Comparison of ENCODE assay signal across 24 mouse cellular contexts in genomic region chr3:86917048-86917447, GRCm38 (mm10). TPM values are rescaled to one million over a fixed set of nuclear protein-coding genes. Genes with fewer than 3 reads are reported as not detected.
DNase-seq lines count a peak whose midpoint lies in the region; ATAC-seq and TF ChIP-seq lines count a peak whose summit lies in the region.
"Had no signal": no experiment of that assay in that cellular context is flagged by ENCODE, and none has a peak within 500 bp of the region (broad histone marks: within the 10 kb centered on the region; RNA-seq: fewer than 3 reads in every experiment).

No protein-coding gene starts in this region.

- peak overlapping the region; percentile 88; the same call in 1 of the 2 replicates for H3K4me3 ChIP-seq in hindbrain, embryonic 13.5 days
- H3K4me3 ChIP-seq in hindbrain, embryonic 11.5 days (ENCODE audit: low read depth, low read length), result no peak overlapping the region
- H3K4me3 ChIP-seq in forebrain, postnatal 0 days (ENCODE audit: low read depth, low read length), result 0 out of 2 replicates have a peak overlapping the region, but pooled peaks have one; percentile 2
- no peak overlapping the region for H3K4me3 ChIP-seq in midbrain, embryonic 14.5 days (replicated peaks; ENCODE audit: low read depth, low read length)
- H3K4me3 ChIP-seq in olfactory bulb, adult 2 months (ENCODE audit: insufficient read depth, low read depth, low read length), result peak overlapping the region; percentile 35
- H3K4me3 ChIP-seq in intestine, embryonic 15.5 days (replicated peaks), result no peak overlapping the region
- H3K4me3 ChIP-seq: gastrocnemius, adult 2 months; left cerebral cortex, adult 2 months; limb, embryonic 10.5 days; stomach, embryonic 15.5 days had no signal

- no peaks in the 10 kb centered on the region for H3K27me3 ChIP-seq in hindbrain, embryonic 13.5 days
- no peaks in the 10 kb centered on the region for H3K27me3 ChIP-seq in hindbrain, embryonic 11.5 days (ENCODE audit: control insufficient read depth, insufficient read depth, low read length)
- no peaks in the 10 kb centered on the region for H3K27me3 ChIP-seq in forebrain, postnatal 0 days (ENCODE audit: insufficient read depth, low read length)
- no peaks in the 10 kb centered on the region for H3K27me3 ChIP-seq in midbrain, embryonic 14.5 days (ENCODE audit: control insufficient read depth, insufficient read depth, low read length)
- H3K27me3 ChIP-seq in intestine, embryonic 15.5 days (replicated peaks), result no peaks in the 10 kb centered on the region; the same call in none of the 2 replicates

- DNase-seq in hindbrain, embryonic 11.5 days (ENCODE audit: low spot score), result no peak
- no peak for DNase-seq in forebrain, postnatal 0 days
- DNase-seq in midbrain, embryonic 14.5 days, result no peak
- DNase-seq in lung, postnatal 36 days, result no peak
- DNase-seq: adrenal gland, postnatal 36 days; B cell, adult 2 months; cerebellum, adult 11-12 months; cerebellum, postnatal 25 days; gastrocnemius, adult 2 months; heart, postnatal 10 days; kidney, adult 8-10 months; kidney, postnatal 14 days; liver, postnatal 0 days; lung, postnatal 10 days; spleen, adult 18-20 months; thymus, adult 2 months had no signal

- no peak overlapping the region for H3K27ac ChIP-seq in hindbrain, embryonic 13.5 days
- no peak overlapping the region for H3K27ac ChIP-seq in hindbrain, embryonic 11.5 days (ENCODE audit: low read depth, low read length)
- H3K27ac ChIP-seq in forebrain, postnatal 0 days (ENCODE audit: low read depth, low read length), result no peak overlapping the region
- no peak overlapping the region for H3K27ac ChIP-seq in midbrain, embryonic 14.5 days (replicated peaks; ENCODE audit: low read depth, low read length)
- H3K27ac ChIP-seq in olfactory bulb, adult 2 months (ENCODE audit: insufficient read depth, low read depth, low read length), result peak overlapping the region; percentile 51; the same call in 1 of the 2 replicates
- H3K27ac ChIP-seq in intestine, embryonic 15.5 days, result no peak overlapping the region
- H3K27ac ChIP-seq: gastrocnemius, adult 2 months; left cerebral cortex, adult 2 months; limb, embryonic 10.5 days; stomach, embryonic 15.5 days had no signal

- H3K9ac ChIP-seq in hindbrain, embryonic 13.5 days, result no peak overlapping the region
- no peak overlapping the region for H3K9ac ChIP-seq in hindbrain, embryonic 11.5 days (ENCODE audit: low read depth, low read length)
- H3K9ac ChIP-seq in forebrain, postnatal 0 days, result no peak overlapping the region
- H3K9ac ChIP-seq in midbrain, embryonic 14.5 days (replicated peaks; ENCODE audit: low read length), result no peak overlapping the region
- H3K9ac ChIP-seq in intestine, embryonic 15.5 days, result no peak overlapping the region
- H3K9ac ChIP-seq: liver, postnatal 0 days; stomach, embryonic 15.5 days had no signal

- TF ChIP-seq CTCF in forebrain, postnatal 0 days (IDR thresholded peaks at IDR 0.05; ENCODE audit: low read depth), result no peak
- TF ChIP-seq CTCF in olfactory bulb, adult 2 months (IDR thresholded peaks at IDR 0.05; ENCODE audit: insufficient read depth, low read depth, low read length), result no peak

- H3K4me2 ChIP-seq in hindbrain, embryonic 13.5 days, result peak overlapping the region; percentile 71
- H3K4me2 ChIP-seq in hindbrain, embryonic 11.5 days (replicated peaks; ENCODE audit: low read depth, low read length), result no peak overlapping the region
- peak overlapping the region; percentile 67 for H3K4me2 ChIP-seq in forebrain, postnatal 0 days (ENCODE audit: low read depth)
- peak overlapping the region; percentile 65 for H3K4me2 ChIP-seq in midbrain, embryonic 14.5 days (ENCODE audit: low read length)
- H3K4me2 ChIP-seq in intestine, embryonic 15.5 days (replicated peaks), result no peak overlapping the region
- H3K4me2 ChIP-seq: heart, embryonic 11.5 days; stomach, embryonic 15.5 days had no signal

- peaks cover 11% of the 10 kb centered on the region; the same call in 1 of the 2 replicates for H3K36me3 ChIP-seq in hindbrain, embryonic 13.5 days
- H3K36me3 ChIP-seq in hindbrain, embryonic 11.5 days (ENCODE audit: control insufficient read depth, insufficient read depth, low read length), result no peaks in the 10 kb centered on the region
- no peaks in the 10 kb centered on the region for H3K36me3 ChIP-seq in forebrain, postnatal 0 days (ENCODE audit: insufficient read depth)
- no peaks in the 10 kb centered on the region for H3K36me3 ChIP-seq in midbrain, embryonic 14.5 days (ENCODE audit: control insufficient read depth, insufficient read depth, low read length)
- no peaks in the 10 kb centered on the region for H3K36me3 ChIP-seq in intestine, embryonic 15.5 days
- H3K36me3 ChIP-seq: limb, embryonic 10.5 days; stomach, embryonic 15.5 days had no signal

- no peak for TF ChIP-seq POLR2A in olfactory bulb, adult 2 months (IDR thresholded peaks at IDR 0.05; ENCODE audit: insufficient read depth, low read depth, low read length)

- 97% methylated on average over 5 of the region's 5 CpGs for WGBS in hindbrain, embryonic 13.5 days
- 98% methylated on average over 5 of the region's 5 CpGs for WGBS in hindbrain, embryonic 11.5 days
- WGBS in forebrain, postnatal 0 days, result 91% methylated on average over 5 of the region's 5 CpGs
- WGBS in midbrain, embryonic 14.5 days, result 96% methylated on average over 5 of the region's 5 CpGs
- WGBS in olfactory bulb, adult 2 months, result 61% methylated on average over 5 of the region's 5 CpGs
- 94% methylated on average over 5 of the region's 5 CpGs for WGBS in intestine, embryonic 15.5 days

- no peaks in the 10 kb centered on the region for H3K9me3 ChIP-seq in hindbrain, embryonic 13.5 days
- H3K9me3 ChIP-seq in hindbrain, embryonic 11.5 days (ENCODE audit: control insufficient read depth, low read length), result no peaks in the 10 kb centered on the region
- H3K9me3 ChIP-seq in forebrain, postnatal 0 days (ENCODE audit: low read length), result no peaks in the 10 kb centered on the region
- H3K9me3 ChIP-seq in midbrain, embryonic 14.5 days (ENCODE audit: control insufficient read depth, low read length), result no peaks in the 10 kb centered on the region
- H3K9me3 ChIP-seq in intestine, embryonic 15.5 days, result no peaks in the 10 kb centered on the region
- H3K9me3 ChIP-seq: limb, embryonic 10.5 days; stomach, embryonic 15.5 days had no signal

- peaks cover 56% of the 10 kb centered on the region for H3K4me1 ChIP-seq in hindbrain, embryonic 13.5 days (replicated peaks)
- H3K4me1 ChIP-seq in hindbrain, embryonic 11.5 days (replicated peaks; ENCODE audit: control insufficient read depth, insufficient read depth, low read length), result peaks cover 4% of the 10 kb centered on the region; the same call in 1 of the 2 replicates
- H3K4me1 ChIP-seq in forebrain, postnatal 0 days (ENCODE audit: insufficient read depth), result peaks cover 25% of the 10 kb centered on the region
- H3K4me1 ChIP-seq in midbrain, embryonic 14.5 days (ENCODE audit: control insufficient read depth, insufficient read depth, low read length), result peaks cover 27% of the 10 kb centered on the region
- H3K4me1 ChIP-seq in olfactory bulb, adult 2 months (ENCODE audit: control insufficient read depth, insufficient read depth, low read length), result peaks cover 14% of the 10 kb centered on the region
- peaks cover 7% of the 10 kb centered on the region for H3K4me1 ChIP-seq in intestine, embryonic 15.5 days (replicated peaks)

- ATAC-seq in hindbrain, embryonic 13.5 days (ENCODE audit: low FRiP score), result no peak
- no peak for ATAC-seq in hindbrain, embryonic 11.5 days (ENCODE audit: low FRiP score)
- no peak for ATAC-seq in forebrain, postnatal 0 days
- no peak for ATAC-seq in midbrain, embryonic 14.5 days (ENCODE audit: low FRiP score, low TSS enrichment)
- ATAC-seq in intestine, embryonic 15.5 days, result no peak
- ATAC-seq: inflammation-experienced regulatory T-cells, adult 6 months; liver, postnatal 0 days had no signal

RNA-seq across cellular contexts. Expression of gene Dclk2, which starts 3.6 kb away (rescaled TPM):
- polyA plus RNA-seq in hindbrain, embryonic 13.5 days (2015; fragmentation: Nextera tagmentation; extraction: Ambion mirVana), result 82.5 and 82.9 TPM in 2 replicates
- polyA plus RNA-seq in hindbrain, embryonic 11.5 days (2014; fragmentation: Nextera tagmentation; extraction: Ambion mirVana), result 25.9 and 32.5 TPM in 2 replicates
- total RNA-seq in forebrain, postnatal 0 days (2014; rRNA removed), result 141 and 166 TPM in 2 replicates
- 57.1 and 72.4 TPM in 2 replicates for polyA plus RNA-seq in forebrain, postnatal 0 days (2015; fragmentation: Nextera tagmentation; extraction: Ambion mirVana)
- polyA plus RNA-seq in midbrain, embryonic 14.5 days (2014; fragmentation: Nextera tagmentation; extraction: Ambion mirVana), result 78.9 and 91.1 TPM in 2 replicates
- 287 TPM in 1 of 2 replicates, not detected in the other for polyA plus RNA-seq in olfactory bulb, adult 2 months (2012; ENCODE audit: insufficient read depth, insufficient read length, low replicate concordance, missing spikeins)
- 6.3 and 6.8 TPM in 2 replicates for polyA plus RNA-seq in intestine, embryonic 15.5 days (2015; fragmentation: Nextera tagmentation; extraction: Ambion mirVana)

Comparison
In these comparisons a context has a peak if more than half of its experiments do, and no peak if none do; other contexts are left out.
1. H3K4me2 ChIP-seq: peak in hindbrain, embryonic 13.5 days (single experiment), forebrain, postnatal 0 days (single experiment) and midbrain, embryonic 14.5 days (single experiment); none in hindbrain, embryonic 11.5 days (single experiment) and intestine, embryonic 15.5 days (single experiment).
2. H3K4me3 ChIP-seq: peak in hindbrain, embryonic 13.5 days (single experiment), forebrain, postnatal 0 days (single experiment) and olfactory bulb, adult 2 months (single experiment); none in hindbrain, embryonic 11.5 days (single experiment), midbrain, embryonic 14.5 days (single experiment) and intestine, embryonic 15.5 days (single experiment).